Mouse (Mus musculus): ENCODE measurements at regions not wholly inside any gene's neighbourhood (a gene's known extent, or its start where the extent isn't known, plus 50 kb on each side); places are given as distances from the start of the nearest gene placed in this dataset.

DNA sequence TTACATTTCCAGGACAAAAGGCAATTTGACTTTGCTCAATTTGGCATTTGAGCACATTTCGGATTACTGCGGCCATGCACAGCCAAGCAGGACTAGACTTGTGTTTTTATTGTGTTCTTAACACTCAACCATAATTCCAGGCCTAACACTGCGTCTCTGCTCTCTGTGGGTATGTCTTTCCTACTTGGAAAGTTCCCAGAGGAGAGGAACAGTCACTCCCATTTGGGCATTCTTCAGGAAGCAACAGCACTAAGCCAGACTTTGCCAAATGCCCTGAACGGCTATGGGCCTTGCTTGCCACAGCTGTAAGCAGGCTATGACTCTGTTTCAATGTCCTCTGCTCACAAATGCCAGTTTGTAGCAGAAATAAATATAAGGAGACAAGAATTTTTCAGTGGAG is 56.5 kb upstream of the Pdk3 start:
- DNase-seq (ENCODE audit: low spot score in 2 of 2), result no peak

DNA sequence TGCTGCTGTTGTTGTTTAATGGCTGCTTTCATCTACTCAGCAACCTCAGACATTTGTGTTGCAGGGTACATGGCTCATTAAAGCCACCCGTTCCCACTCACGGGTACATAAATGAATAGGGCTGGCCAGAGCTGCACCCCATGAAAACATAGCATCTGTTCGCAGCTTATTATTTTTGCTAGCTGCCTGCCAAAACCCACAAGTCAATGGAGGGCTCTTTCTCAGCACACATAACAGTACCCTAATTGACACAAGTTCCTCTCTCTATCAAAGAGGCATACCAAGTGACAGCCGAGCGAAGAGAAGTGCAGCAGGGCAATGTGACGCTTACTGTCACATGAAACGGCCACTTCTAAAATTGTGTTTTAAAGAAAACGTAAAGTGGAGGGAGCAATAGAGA is 57.0 kb upstream of the Pdk3 start:
- DNase-seq (ENCODE audit: low spot score in 2 of 2), result no peak

DNA sequence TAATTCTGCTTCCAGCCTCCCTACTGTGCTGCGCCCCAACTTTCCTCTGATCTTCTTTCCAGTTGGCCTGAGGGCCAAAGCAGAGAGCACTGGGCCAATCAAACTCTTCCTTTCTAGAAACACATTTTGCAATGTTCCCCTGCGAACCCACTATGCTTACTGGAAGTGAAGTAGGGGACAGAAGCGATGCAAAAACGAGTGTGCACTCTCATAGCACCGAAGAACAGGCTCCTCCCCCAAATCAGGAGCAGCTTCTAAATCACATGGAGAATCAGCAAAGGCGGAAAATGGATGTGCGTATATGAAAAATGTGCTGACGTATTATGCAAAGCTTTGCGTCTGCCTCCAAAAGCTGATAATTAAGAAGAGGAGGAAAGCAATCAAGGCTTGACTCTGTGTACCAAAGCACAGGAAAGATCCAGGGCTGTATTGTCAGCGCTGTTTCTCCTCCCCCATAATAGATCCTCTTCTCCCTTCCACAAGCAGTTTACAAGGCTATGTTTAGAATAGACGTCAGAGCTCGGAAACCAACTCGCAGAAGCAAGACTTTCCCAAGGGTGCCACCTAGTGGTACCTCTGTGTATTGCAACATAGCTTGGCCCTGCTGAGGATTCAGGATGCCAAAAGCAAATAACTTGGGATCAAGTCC is 57.5 kb upstream of the Pdk3 start:
- peak; percentile 39 to 42 for DNase-seq (ENCODE audit: low spot score in 2 of 2)

DNA sequence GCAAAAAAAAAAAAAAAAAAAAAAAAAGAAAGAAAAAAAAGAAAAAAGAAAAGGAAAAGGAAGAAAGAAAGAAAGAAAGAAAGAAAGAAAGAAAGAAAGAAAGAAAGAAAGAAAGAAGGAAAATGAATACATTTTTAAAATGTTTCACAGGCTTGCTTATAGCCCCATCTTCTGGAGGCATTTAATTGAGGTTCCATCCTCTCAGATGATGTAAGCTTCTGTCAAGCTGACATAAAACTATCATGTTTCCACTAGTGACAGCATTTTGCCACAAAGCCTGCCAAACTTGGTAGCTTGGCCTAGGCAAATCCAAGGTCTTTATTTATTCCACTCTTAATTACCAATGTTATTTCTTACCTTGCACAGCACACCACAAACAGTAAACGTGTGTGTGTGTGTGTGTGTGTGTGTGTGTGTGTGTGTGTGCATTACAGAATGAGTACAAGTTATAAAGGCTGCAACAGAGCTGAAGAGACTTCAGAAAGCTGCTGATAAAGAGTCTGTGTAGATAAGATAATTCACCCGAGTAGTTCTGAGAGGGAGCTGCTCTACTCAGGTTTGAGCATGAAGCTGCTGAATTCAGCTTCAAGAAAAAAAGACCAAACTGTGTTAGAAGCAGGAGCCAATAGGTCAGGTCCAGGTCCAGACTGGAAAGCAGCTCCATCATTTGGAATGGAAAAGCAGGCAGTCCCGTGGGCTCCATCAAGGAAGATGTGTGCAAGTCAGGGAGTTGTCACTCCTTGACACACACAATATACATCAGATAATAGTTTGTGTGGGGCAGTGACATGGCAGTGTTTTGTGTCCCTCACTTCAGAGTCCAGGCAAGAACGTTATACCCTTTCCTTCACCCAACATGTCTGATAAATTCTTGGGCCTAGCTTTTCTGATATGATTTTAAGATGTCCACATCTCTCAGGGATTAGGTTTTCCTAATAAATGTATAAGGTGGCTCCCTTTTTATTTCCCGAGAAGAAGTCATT is 65.1 kb upstream of the Pdk3 start:
- DNase-seq (ENCODE audit: low spot score in 2 of 2), result no peak

DNA sequence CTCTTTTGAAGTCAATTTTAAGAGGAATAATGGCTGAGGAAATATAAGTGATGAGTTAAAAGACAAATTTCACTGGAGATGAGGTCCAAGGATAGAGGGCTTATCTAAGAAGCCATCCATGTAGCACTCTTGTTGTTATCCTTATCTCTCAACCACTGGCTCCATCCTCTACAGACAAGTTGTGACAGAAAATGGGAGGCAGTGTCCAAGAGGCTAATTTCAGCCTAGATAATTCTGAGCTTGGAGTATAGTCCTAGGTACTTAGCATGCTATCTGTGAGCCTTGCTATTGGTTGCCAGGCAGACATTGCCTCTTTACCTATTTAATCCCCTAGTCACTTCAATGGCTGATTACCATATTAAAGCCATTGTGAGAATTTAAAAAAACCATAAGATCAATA is 65.2 kb upstream of the AU015836 start:
- DNase-seq (ENCODE audit: low spot score in 2 of 2), result no peak

DNA sequence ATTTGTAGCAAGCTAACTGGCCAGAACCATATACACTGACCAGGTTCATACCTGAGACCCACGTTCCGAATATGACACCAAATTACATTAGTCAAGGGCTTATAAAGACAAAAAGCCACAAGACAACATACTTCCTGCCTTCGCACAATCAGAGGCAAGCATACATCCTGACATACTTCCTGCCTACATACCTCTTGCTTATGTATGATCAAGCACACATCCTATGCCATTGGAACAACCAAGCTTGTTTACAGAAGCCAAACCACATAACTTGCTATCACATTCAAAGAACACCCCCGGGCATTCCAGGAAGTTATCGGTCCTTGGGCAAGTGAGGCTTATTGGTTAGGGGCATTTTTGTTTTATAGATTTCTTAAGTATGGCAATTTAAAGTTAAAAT is 62.9 kb upstream of the AU015836 start:
- no peak for DNase-seq (ENCODE audit: low spot score in 2 of 2)

DNA sequence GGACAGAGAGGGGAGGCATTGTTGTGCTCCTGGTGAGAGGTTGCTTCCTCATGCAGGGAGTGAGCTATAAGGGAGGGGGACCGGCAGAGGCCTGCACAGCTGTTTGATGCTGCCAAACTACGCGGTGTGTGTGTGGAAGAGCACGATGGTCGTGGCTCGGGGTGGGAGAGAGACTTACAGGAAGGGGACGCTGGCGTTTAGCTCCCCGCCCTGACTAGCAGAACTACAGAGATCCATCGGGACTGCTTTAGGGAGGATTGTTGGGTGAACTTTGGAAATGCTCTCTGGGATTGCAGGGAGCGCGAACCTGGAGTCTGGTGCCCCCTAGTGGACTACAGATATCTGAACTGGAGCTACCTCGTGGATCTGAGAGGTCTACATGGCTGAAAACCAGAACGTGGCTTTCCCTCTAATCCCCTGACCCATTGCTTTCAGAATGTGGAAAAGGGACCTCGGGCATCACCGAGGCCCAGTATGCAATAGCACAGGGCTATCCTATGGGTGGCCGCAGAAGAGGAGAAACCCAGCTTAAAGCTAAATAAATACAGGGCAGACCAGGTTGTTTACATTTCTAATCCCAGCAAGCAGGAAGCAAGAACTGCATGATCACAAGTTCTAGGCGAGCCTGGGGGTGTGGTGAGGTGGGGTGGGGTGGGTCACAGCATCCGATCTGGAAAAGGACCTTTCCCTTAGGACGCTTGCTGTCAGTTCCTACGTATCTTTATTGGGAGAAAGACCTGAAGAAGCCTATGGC is 57.2 kb upstream of the AU015836 start:
- DNase-seq (ENCODE audit: low spot score in 2 of 2), result peak in 1 of 2 experiments; percentile 12

DNA sequence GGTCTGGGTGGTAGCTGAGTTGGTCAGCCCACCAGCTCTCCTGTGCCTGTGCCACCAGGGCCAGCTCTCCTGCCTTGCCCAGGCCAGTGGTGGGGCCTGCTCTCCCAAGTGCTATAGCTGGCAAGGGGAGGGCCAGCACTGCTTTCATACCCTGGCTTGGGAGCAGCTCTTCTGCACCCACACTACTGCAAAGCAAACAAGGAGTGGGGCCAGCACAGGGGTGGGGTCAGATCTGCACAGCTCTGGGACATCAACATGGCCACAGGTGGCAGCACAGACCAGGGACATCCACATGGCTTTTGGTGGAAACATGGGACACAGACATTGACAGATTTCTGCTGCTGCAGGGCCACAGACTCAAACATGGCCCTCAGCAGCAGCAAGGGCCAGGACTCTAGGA is 52.9 kb upstream of the AU015836 start:
- DNase-seq (ENCODE audit: low spot score in 2 of 2), result no peak

DNA sequence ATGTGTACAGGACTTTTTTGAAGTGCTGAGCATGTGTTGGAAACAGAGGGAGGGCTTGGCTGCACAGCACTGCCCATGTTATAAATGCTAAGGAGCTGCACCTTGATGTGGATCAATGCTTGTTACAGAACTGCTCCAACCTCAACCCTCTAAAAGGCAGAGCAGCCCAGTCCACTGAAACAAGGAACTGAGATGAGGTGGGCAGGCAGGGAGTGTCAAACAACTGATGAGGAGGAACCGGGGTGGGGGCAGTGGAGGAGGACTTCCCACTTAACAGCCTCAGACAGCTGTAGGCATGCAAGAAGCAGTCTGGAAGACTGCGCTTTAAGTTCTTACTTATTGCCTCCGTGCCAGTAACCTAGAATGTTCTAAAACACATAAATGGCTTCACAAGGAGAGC is 51.1 kb upstream of the AU015836 start:
- DNase-seq (ENCODE audit: low spot score in 2 of 2), result peak in 1 of 2 experiments; percentile 14
